Mouse (Mus musculus) hindbrain, embryonic 11.5 days (tissue): Measurements from ENCODE around the gene Alx1. TPM values are rescaled to one million over a fixed set of nuclear protein-coding genes. Genes with fewer than 3 reads are reported as not detected.

ENCODE experiments used
- polyA plus RNA-seq: library from polyadenylated mRNA; unstranded; fragments of >200 nt; fragmentation: Nextera tagmentation; extraction: Ambion mirVana; gene quantifications from 2 replicates; pipeline ENCODE4 v1.2.1, GENCODE M21; 2014

Alx1 gene
- polyA plus RNA-seq, 1 experiment from 2014 or later = 2.1 TPM

Other genes starting within 250 kb of the Alx1 start
- gene Lrriq1, start 206.1 kb upstream of the Alx1 start, polyA plus RNA-seq = 3.4 and 5.2 TPM in 2 replicates